Mouse (Mus musculus): Measurements from ENCODE around the gene Misp.

Gene Misp

DNA sequence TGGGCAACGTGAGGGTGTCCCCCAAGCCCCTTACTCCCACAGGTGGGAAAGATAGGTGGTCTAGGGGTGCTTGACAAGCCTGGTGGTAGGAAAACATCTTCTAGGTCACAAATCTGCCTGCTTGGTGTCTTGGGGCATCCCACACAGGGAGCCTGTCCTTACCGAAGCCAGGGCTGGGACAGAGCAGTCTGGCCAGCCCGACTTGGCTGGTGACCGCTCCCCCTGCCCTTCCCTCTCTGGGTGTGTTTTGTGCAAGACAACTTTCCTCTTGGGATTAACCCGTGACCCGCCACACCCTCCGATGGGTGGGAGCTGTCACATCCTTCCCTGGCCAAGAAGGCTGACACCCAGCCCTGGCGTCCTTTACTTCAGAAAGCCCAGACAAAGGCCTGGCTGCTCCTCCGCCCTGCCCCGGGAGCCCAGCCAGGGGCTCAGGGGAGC is 26.3 kb upstream of the Misp start:
- no peak for DNase-seq (ENCODE audit: low spot score in 2 of 2)

DNA sequence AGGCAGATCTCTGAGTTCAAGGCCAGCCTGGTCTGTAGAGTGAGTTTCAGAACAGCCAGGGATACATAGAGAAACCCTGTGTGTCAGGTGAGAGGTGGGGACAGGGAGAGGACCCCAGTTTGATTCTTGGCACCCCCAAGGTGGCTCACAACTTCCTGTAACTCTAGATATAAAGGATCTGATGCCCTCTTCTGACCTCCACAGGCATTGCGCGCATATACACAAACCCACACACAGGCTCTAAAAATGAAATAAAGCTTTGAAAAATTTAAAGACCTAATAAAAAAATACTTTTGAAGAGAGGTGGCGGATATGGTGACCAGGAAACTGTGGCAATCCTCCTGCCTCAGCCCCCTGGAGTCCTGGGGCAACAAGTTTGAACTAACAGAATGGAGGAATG is 24.9 kb upstream of the Misp start:
- no peak for DNase-seq (ENCODE audit: low spot score in 2 of 2)

DNA sequence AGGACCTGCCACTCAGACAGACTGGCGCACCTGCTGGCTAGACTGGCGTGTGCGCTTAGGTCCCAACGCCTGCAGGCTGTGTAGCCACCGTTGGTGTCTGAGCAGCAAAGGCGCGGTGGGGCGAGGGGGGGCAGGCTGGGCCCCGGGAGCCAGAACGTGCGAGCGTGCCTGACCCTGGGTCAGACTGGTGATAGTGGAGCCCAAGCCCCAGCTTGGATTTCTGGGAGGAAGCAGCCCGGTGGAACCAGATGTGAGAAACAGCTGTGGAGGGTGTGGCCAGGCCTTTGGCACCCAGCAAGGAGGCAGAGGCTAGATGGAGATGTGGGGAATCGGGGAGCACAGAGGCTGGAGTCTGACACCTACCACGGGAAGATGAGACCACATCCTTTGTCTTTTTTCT is 23.5 kb upstream of the Misp start:
- DNase-seq (ENCODE audit: low spot score in 2 of 2) = no peak

DNA sequence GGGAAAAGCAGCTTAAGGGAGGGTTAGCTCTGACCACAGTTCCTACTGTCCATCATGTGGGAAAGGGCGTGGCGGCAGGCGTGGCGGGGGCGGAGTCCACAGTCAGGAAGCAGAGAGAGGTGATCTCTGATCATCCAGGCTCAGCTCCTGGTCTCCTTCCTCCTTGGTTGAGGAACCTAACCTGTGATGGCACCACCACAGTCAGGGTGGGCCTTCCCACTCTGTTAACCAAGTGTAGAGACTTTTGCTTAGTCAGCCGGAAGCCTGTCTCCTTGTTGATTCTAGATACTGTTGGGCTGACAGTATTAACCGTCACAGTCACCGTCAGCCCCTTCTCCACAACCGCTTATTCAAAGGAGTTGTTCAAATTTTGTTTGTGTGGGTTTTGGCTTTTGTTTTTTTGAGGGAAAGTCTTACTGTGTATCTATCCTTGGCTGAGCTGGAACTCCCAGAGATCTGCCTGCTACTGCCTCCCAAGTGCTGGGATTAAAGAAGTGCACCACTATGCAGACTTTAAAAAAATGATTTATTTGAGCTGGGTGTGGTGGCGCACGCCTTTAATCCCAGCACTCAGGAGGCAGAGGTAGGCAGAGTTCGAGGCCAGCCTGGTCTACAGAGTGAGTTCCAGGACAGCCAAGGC is 22.4 kb upstream of the Misp start:
- DNase-seq (ENCODE audit: low spot score in 2 of 2) = no peak

DNA sequence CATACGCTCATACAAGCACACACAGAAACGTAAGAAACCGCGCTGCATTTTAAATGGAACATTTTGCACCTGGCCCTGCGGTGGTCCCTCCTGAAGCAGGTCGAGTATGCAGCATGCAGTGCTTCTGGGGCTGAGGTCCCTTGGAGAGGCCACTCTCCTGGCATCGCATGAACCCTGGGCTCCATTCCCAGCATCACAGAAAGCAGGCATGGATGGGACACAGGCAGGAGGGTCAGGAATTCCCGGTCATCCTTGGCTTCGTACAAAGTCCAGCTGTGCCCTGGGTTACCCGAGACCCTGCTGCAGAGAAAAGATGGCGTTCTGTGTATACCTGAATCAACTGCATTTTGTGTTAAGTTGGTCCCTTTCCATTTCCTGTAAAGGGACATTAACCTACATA is 20.3 kb upstream of the Misp start:
- no peak for DNase-seq (ENCODE audit: low spot score in 2 of 2)

DNA sequence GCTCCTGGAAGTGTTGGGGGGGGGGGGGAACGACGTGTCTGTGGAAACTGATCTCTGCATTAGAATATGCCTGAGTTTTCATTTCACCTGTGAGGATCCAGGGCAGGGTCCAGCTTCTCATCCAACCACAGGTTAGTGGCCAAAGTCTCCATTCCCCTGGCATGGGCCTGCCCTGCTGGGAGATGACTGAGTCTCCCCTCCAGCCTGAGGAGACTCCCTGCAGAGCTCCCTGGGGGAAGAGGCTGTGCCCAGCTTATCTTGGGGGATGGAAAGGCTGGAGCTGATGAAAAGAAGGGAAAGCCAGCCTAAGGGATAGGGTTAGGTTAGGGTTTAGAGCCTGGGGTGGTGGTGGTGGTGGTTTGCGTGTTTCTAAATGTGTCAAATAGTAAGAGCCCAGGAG is 19.0 kb upstream of the Misp start:
- DNase-seq (ENCODE audit: low spot score in 2 of 2) = no peak

DNA sequence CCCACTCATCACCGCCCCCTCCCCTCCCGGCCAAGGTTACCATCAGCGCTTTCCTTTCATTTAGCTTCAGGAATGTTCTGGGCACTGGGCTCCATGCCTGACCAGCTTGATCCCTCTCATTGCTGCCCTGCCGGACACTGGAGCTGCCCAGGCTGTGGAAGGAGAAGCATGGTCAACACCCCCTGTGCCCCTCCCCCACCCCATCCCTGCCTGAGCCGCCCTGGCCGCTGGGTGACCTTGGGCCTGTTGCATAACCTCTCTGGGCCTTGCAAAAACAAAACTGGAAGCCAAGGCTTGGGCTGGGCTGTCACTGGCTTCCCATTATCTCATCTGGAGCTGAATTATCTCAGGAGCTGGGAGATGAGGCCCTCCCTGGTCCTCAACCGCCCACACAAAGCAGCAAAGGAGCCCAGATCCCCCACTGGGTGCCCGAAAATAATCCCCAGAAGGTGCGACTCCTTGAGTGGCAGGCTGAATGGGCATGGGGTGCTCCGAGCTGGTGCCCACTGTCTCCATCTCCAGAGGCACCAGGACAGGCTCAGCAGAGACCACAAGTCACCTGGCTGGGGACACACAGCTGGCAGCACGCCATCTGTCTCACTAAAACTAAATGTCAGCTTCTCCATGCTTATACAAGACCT is 18.3 kb upstream of the Misp start:
- no peak for DNase-seq (ENCODE audit: low spot score in 2 of 2)

DNA sequence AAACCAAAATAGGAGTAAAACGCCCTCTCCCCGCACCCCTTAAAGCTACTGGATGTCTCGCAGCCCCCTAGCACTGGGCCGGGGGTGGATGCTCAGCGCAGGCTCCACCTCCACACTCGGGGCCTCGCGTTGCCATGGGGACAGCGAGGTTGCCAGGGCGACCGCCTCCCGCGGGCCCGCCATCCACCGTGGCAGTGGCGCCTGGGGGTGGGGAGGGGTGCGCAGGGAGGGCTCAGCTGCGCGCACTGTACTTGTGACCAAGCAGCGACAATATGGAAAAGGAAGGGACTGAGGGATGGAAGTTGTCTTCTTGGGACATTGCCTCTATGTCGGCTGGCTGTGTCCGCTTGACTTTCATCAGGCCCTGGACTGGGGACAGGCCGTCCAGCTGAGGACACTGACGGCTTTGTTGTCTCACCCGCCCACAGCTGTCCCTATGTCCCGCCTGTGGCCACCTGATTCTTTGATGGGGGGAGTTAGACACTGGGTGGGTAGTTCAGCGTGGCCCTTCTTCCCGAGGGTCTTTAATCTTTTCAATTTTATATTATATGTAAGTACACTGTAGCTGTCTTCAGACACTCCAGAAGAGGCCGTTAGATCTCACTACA is 17.0 kb upstream of the Misp start:
- DNase-seq (ENCODE audit: low spot score in 2 of 2) = peak; percentile 72 to 87

DNA sequence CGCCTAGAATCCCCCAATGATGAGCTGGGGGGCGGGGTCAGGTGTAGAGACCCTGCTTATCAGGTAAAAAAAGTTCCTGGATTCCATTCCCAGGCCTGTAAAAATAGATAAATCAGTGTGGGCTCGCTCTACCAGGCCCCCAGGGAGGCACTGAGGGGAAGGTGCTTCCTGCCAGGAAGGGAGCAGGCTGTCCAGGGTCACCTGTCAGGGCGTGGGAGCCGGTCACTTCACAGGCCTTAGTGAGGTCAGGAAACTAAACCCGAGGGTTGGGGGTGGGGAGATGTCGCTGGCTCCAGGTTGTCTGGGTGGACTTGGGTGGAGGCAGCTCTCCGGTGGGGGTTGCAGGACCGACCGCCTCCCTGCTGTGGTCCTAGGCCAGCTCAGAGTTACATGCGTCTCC is 15.2 kb upstream of the Misp start:
- no peak for DNase-seq (ENCODE audit: low spot score in 2 of 2)

DNA sequence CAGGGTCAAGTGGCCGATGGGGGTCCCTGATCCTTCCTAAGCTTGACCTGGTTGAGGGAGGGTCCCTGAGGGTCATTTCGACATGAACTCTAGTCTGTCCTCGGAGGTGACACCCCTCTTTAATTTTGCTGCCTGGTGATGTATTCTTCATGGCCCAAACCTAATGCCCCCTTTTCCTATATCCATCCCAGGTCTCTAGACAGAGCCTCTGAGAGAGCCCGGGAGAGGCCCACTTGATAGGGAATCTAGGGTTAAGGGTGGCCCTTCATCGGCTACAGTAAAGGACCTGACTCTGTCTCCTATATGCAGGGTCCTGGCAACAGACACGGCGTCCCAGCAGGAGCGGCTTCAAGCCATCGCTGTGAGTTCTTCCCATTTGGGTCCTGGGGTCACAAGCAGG is 14.5 kb upstream of the Misp start:
- no peak for DNase-seq (ENCODE audit: low spot score in 2 of 2)

DNA sequence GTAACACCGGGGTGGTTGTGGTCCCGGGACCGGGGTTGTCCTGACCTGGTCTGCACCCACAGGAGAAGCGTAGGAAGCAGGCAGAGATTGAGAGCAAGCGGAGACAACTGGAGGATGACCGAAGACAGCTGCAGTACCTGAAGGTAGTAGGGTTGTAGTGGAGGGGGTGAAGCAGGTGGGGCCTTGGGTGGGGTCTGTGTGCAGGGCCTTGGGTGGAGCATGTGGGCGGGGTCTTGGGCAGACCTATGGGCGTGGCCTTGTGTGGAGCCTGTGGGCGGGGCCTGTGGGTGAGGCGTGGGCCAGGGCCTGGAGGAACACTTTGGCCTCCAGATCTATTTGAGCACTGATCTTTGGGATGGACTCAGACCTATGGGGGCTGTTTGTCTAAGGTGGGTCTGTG is 13.8 kb upstream of the Misp start:
- no peak for DNase-seq (ENCODE audit: low spot score in 2 of 2)

DNA sequence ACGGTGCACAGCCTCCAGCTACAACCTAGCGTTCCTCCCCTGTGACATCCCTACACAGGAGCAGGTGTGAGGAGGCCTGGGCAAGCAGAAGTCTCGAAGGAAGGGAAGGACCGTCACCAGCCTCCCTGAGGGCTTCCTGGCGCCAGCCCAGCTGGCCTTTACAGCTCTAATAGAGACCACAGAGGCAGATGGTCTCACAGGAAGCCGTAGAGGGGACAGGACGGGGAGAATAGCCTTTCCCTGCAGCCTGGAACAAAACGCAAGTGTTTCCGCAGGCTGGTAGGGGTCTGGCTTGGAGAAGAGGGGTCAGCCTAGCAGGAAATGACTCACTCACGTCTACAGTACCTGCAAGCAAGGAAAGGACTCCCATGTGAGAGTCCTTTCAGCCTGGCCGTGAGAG is 13.0 kb upstream of the Misp start:
- DNase-seq (ENCODE audit: low spot score in 2 of 2) = peak in 1 of 2 experiments; percentile 42

DNA sequence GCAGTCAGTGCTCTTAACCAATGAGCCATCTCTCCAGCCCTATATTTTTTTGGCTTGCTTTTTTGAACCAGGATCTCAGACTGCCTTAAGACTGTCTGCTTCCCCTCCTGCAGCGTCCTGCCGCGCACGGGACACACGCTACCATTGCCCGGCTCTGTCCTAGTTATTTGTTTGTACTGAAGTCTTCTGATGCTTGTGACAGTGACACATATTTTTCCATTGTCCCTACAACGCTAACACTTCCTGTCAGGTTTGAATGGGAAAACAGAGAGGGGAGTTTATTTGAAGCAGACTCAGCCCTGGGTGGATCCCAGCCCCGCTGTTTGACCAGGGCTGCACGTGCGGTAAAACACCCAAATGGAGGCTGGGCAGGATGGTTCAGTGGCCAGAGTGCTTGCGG is 12.1 kb upstream of the Misp start:
- no peak for DNase-seq (ENCODE audit: low spot score in 2 of 2)

DNA sequence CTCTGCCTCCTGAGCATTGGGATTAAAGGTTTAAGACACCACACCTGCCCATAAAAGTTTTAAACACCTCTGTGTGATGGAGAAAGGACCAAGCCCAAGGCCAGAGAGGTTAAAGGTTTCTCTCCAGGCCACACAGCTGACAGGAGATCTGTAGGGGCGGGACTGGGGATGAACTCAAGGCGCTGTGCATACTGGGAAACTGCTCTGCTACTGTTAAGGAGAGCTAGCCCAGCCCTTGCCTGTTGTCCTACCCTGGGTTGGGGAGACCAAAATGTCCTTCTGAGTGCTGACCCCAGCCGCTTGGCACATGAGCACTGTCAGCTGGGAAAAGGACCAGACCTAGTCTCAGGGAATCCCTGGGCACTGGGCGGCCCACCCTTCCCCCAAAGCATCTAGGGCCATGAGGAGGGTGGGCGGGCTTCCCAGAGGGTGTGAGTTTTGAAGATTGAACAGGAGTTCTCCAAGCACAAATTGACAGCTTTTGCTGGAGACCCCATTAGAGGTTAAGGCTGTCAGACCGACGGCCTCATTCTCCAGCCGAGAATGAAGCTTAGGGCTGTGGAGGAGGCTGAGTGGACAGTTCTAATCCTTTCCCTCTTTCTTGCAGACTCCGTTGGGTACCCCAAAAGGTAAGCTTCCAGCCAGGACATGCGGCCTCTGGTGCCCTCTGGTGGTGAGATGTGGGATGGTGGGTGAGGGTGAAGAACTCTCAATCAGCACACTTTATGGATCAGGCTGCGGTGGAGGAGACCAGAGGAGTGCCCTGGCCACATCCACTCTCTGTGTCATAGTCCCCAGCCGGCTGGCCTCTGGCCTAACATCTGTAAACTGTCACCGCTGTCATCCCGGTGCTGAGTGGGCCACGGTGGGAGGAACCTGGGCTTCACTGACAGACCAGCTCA is 8.8 kb upstream of the Misp start:
- peak; percentile 84 to 92 for DNase-seq (ENCODE audit: low spot score in 2 of 2)

DNA sequence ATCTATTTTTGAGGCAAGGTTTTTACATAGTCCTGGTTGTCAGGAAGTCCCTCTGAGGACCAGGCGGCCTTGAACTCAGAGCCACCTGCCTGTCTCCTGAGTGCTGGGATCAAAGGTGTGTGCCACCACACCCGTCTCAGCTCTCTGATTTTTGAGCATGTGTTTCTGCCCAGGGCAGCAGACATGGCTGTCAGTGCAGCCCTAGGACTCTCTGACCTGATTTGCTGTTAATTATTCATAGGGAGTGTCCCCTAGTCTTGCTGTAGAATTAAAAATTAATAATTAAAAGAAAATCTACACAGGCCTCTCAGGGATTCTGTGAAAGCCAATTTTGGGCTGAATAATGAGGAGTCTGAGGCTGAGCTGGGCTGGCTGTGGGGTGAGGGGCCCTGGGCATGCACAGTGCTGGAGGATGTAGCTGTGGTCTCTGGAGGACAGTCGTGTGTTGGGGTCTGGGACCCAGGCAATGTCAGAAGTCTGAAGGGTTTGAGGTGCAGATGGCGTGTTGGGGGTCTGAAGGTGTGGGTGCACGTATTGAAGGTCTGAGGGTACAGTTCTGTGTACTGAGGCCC is 6.4 kb upstream of the Misp start:
- DNase-seq (ENCODE audit: low spot score in 2 of 2) = no peak

DNA sequence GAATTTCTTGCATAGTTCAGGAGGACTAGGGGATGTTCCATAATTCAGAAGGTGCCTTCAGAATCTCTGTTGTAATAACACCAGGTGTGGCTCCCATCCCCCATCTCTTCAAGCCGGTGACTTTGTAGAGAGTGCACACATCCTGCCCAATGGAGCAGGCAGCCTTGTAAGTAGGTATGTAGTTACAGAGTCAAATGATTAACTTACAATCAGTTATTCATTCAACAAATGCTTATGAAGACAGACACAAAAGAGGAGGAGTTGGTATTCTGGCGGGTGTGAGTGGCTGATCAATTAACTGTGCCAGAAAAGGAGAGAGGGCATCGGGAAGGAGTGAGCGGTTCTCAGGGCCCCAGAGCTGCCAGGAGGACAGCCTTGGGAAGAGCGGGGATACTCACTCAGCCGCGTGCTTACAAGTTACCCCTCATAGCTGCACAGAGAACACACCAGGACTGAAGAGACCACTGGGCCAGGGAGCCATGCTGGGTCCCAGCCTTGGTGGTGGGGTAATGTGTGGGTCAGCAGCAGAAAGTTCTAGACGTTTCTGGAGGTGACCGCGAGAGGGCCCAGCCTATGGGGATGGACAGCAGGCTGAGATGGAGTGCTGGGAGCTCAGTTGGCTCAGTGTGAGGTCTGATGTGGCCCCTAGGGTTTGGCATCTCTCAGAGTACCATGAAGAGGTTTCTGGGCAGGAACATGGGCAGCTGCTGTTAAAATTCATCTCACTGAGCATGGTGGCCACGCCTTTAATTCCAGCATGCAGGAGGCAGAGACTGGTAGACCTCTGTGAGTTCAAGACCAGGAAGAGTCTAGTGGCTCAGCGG is 4.9 kb upstream of the Misp start:
- DNase-seq (ENCODE audit: low spot score in 2 of 2) = no peak

DNA sequence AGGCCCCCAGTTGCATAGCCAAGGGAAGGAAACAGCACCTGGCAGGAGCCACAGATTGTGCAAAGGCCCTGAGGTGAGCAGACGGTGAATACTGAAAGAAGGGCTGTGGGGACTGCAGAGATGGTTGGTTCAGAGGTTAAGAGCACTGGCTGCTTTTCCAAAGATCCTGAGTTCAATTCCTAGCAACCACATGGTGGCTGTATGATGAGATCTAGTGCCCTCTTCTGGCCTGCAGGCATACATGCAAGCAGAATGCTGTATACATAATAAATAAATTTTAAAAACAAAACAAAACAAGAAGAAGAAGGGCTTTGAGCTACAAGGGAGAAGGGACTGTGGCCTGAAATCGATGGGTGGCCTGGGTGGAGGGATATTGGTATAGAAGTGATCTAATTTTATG is 3.7 kb upstream of the Misp start:
- no peak for DNase-seq (ENCODE audit: low spot score in 2 of 2)

DNA sequence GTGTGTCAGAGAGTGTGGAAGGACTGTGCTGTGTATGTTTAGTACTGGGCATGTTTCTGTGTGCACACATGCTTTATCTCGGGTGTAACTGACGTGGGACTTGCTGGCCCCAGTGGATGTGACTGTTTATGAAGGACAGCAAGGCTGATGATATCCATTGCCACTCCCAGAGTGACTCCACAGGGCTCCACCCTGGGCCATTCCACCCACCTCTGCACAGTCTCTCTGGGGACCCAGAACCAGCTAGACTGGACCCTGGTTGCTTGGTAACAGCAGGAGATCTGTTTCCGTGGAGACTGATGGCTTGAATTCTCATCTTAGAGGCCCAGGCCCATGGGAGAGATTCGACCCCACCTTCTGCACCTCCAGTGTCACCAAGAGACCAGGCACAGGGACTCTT is 2.6 kb upstream of the Misp start:
- DNase-seq (ENCODE audit: low spot score in 2 of 2) = no peak

DNA sequence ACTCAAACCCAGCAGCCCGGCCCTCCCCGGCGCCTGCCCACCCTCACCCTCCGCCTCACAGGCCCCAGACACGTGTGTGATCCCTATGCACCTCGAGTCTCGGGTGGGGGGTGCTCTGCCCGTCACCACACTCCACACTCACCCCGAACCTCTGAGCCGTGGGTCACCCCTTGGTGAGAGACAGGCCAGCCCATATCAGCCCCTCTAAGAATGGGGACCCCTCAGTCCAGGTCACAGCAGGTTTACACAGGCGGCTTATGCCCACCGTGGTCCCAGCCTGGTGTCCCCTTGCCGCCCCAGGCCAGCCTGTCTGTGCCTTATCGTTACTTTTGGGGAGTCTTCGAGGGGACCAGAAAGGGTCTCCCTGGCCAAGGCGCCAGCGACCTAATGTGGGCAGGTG is 1.2 kb upstream of the Misp start:
- DNase-seq (ENCODE audit: low spot score in 2 of 2) = no peak

DNA sequence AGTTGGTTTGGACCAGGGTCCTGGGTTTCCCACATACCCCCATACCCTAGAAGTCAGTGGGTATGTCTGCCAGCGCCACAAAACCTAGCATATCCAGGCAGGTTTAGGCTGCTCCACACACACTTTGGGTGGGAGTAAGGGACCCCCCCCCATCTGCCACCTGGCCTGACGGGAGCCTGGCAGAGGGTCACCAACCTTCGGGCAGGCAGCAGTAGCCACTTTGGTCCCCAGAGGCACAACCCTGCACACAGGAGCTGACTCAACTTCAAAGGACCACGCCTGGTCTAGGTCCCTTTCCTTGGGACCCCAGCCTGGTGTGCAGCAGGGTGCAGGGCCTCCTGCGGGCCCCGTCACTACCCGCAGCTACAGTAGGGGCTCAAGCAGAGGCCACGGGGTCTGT is 512 bp upstream of the Misp start:
- DNase-seq (ENCODE audit: low spot score in 2 of 2) = no peak

DNA sequence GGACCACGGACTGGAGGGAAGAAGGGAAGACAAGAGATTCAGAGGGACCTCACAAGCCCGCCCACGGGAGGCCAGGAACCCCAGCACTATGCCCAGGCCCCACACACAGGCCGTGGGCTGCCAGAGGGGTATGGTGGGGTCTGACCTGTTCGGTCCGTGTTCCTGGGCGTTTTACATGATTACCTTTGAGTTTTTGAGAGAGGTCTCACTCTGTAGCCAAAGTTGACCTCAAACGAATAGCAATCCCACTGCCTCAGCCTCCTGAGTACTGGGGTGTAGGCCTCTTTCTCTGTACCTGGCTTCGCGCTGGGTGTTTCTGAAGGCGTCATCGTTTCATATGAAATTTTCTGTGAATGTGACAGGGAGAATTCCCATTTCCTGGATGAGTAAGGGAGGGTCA is 942 bp downstream of the Misp start:
- no peak for DNase-seq (ENCODE audit: low spot score in 2 of 2)
